Mouse (Mus musculus) brain, adult 2 months (tissue): ENCODE results near the gene Angptl1.

Experiments
- DNase-seq: peaks from one replicate; pipeline ENCODE4 v3.0.0; 2011; ENCODE audit warnings: low read depth, low spot score

Angptl1 gene

GRCm38 (mm10) chr1:156838177-156838576 lies at the start of gene Angptl1:
TSS of gene Angptl1 (plus strand) at chr1:156838562.
- DNase-seq = no peak

- no peak for DNase-seq
Measured at GRCm38 (mm10) chr1:156789844-156790490, 48.4 kb upstream of the Angptl1 start.

- no peak for DNase-seq
Measured at GRCm38 (mm10) chr1:156796251-156796650, 42.1 kb upstream of the Angptl1 start.

GRCm38 (mm10) chr1:156801276-156801675 lies 37.1 kb upstream of the Angptl1 start:
- DNase-seq = peak; percentile 70

- no peak for DNase-seq
Measured at GRCm38 (mm10) chr1:156808332-156808731, 30.0 kb upstream of the Angptl1 start.

GRCm38 (mm10) chr1:156811928-156812327 lies 26.4 kb upstream of the Angptl1 start:
- DNase-seq = peak; percentile 20

- DNase-seq = no peak
Measured at GRCm38 (mm10) chr1:156812716-156813115, 25.6 kb upstream of the Angptl1 start.

GRCm38 (mm10) chr1:156813485-156813884 lies 24.9 kb upstream of the Angptl1 start:
- DNase-seq = no peak

GRCm38 (mm10) chr1:156819236-156819635 lies 19.1 kb upstream of the Angptl1 start:
- DNase-seq = no peak

- peak; percentile 68 for DNase-seq
Measured at GRCm38 (mm10) chr1:156838695-156839094, 333 bp downstream of the Angptl1 start.

- DNase-seq = peak; percentile 26
Measured at GRCm38 (mm10) chr1:156841625-156842339, 3.4 kb downstream of the Angptl1 start.

GRCm38 (mm10) chr1:156847098-156847497 lies 8.7 kb downstream of the Angptl1 start:
- peak; percentile 60 for DNase-seq

GRCm38 (mm10) chr1:156852409-156852808 lies 14.0 kb downstream of the Angptl1 start:
- no peak for DNase-seq

- no peak for DNase-seq
Measured at GRCm38 (mm10) chr1:156852872-156853271, 14.5 kb downstream of the Angptl1 start.

GRCm38 (mm10) chr1:156854558-156854957 lies 16.2 kb downstream of the Angptl1 start:
- no peak for DNase-seq

GRCm38 (mm10) chr1:156856666-156857065 lies 18.3 kb downstream of the Angptl1 start:
- DNase-seq = no peak

- DNase-seq = no peak
Measured at GRCm38 (mm10) chr1:156859156-156859555, 20.8 kb downstream of the Angptl1 start.

- no peak for DNase-seq
Measured at GRCm38 (mm10) chr1:156859711-156860250, 21.4 kb downstream of the Angptl1 start.

- DNase-seq = no peak
Measured at GRCm38 (mm10) chr1:156860266-156860665, 21.9 kb downstream of the Angptl1 start.

- DNase-seq = no peak
Measured at GRCm38 (mm10) chr1:156861475-156862043, 23.2 kb downstream of the Angptl1 start.

- peak; percentile 24 for DNase-seq
Measured at GRCm38 (mm10) chr1:156863726-156864125, 25.4 kb downstream of the Angptl1 start.

GRCm38 (mm10) chr1:156864240-156864639 lies 25.9 kb downstream of the Angptl1 start:
- DNase-seq = peak; percentile 88
